Comparison of ENCODE assay signal across 8 mouse cellular contexts in the genomic region with DNA sequence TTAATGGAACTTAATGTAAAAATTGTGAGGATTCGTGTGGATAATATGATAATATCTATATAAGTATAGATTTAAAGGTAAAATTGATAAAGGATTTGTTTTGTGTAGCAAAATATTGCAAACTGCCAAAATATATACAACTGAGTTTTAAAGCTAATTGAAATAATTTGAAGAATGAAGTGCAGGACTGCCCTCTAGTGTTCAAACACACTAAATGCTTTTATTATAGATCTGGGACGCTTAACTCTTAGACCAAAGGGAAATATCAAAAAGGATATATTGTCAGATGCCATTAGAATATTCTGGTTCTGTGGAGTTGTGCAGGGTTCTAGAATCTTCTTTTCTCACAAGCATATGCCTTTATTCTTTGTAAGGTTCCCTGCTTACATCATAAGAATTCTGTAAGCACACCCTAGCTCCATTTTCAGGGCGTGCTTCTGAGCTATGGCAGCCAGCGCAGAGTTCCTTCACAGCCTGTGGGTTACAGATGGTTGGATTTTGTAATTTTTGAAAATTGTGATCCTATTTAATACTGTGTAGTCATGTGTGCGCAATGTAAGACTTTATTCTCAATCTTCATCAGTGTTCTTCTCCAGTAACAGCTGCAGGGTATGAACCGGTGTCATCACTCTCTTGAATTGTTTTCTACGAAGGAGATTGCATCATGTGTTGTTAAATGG.
DNase-seq lines count a peak whose midpoint lies in the region; ATAC-seq lines count a peak whose summit lies in the region.
"Had no signal": no experiment of that assay in that cellular context is flagged by ENCODE, and none has a peak within 500 bp of the region (broad histone marks: within the 10 kb centered on the region; RNA-seq: fewer than 3 reads in every experiment).

No protein-coding gene starts in this region.

- DNase-seq in left cerebral cortex, postnatal 14 days (ENCODE audit: low spot score in 2 of 2): peak; percentile 19 to 44
- no peak for DNase-seq in left cerebral cortex, adult 11 months (ENCODE audit: low spot score)
- DNase-seq in Muller cell, postnatal 12 days (ENCODE audit: inconsistent ontology term): peak; percentile 49
- peak; percentile 58 for DNase-seq in embryonic facial prominence, embryonic 14.5 days (ENCODE audit: low spot score)
- no peak for DNase-seq in gastrocnemius, adult 8-10 months (ENCODE audit: low spot score in 2 of 2)
- DNase-seq in B cell, adult 2 months: no peak
- DNase-seq: cerebellum, adult 18-20 months had no signal

- no peaks in the 10 kb centered on the region for H3K36me3 ChIP-seq in embryonic facial prominence, embryonic 14.5 days (ENCODE audit: control insufficient read depth, insufficient read depth, low read length)
- peaks cover 13% of the 10 kb centered on the region for H3K36me3 ChIP-seq in midbrain, embryonic 16.5 days (ENCODE audit: control insufficient read depth, insufficient read depth, low read length)

- no peak overlapping the region for H3K4me2 ChIP-seq in embryonic facial prominence, embryonic 14.5 days (ENCODE audit: low read depth, low read length)
- no peak overlapping the region for H3K4me2 ChIP-seq in midbrain, embryonic 16.5 days (ENCODE audit: low read length)

- 60% methylated on average over 7 of the region's 7 CpGs for WGBS in embryonic facial prominence, embryonic 14.5 days
- 65% methylated on average over 7 of the region's 7 CpGs for WGBS in midbrain, embryonic 16.5 days

- no peaks in the 10 kb centered on the region for H3K4me1 ChIP-seq in embryonic facial prominence, embryonic 14.5 days (ENCODE audit: control insufficient read depth, insufficient read depth, low read length)
- H3K4me1 ChIP-seq in midbrain, embryonic 16.5 days (ENCODE audit: control insufficient read depth, insufficient read depth, low read length): no peaks in the 10 kb centered on the region

- H3K9ac ChIP-seq in embryonic facial prominence, embryonic 14.5 days (ENCODE audit: low read depth, low read length): no peak overlapping the region
- no peak overlapping the region for H3K9ac ChIP-seq in midbrain, embryonic 16.5 days (ENCODE audit: low read depth, low read length)

- no peak overlapping the region for H3K27ac ChIP-seq in embryonic facial prominence, embryonic 14.5 days (replicated peaks; ENCODE audit: low read depth, low read length)
- H3K27ac ChIP-seq in midbrain, embryonic 16.5 days (ENCODE audit: low read length): no peak overlapping the region

- no peak overlapping the region for H3K4me3 ChIP-seq in embryonic facial prominence, embryonic 14.5 days (ENCODE audit: low read depth, low read length)
- no peak overlapping the region for H3K4me3 ChIP-seq in midbrain, embryonic 16.5 days (ENCODE audit: low read depth, low read length)

- intact Hi-C loops in left cerebral cortex, postnatal 14 days (cut with DNase I): loop anchor here (1.0 kb wide), 1 partner anchor 391 kb away; no protein-coding TSS in a partner anchor

- H3K27me3 ChIP-seq in embryonic facial prominence, embryonic 14.5 days (replicated peaks; ENCODE audit: control insufficient read depth, insufficient read depth, low read length): no peaks in the 10 kb centered on the region
- H3K27me3 ChIP-seq in midbrain, embryonic 16.5 days (ENCODE audit: control insufficient read depth, insufficient read depth, low read depth, low read length): no peaks in the 10 kb centered on the region

- no peak for ATAC-seq in embryonic facial prominence, embryonic 14.5 days (ENCODE audit: low read depth)
- ATAC-seq in midbrain, embryonic 16.5 days: peak; percentile 62; the same call in 1 of the 2 replicates

- no peaks in the 10 kb centered on the region for H3K9me3 ChIP-seq in embryonic facial prominence, embryonic 14.5 days (ENCODE audit: control insufficient read depth, low read length)
- no peaks in the 10 kb centered on the region for H3K9me3 ChIP-seq in midbrain, embryonic 16.5 days (replicated peaks; ENCODE audit: control insufficient read depth, low read length, poor library complexity, severe bottlenecking)

Comparison
In these comparisons a context has a peak if more than half of its experiments do, and no peak if none do; other contexts are left out.
1. DNase-seq: peak in left cerebral cortex, postnatal 14 days (2 of 2), Muller cell, postnatal 12 days (single experiment) and embryonic facial prominence, embryonic 14.5 days (single experiment); none in left cerebral cortex, adult 11 months (single experiment), gastrocnemius, adult 8-10 months (0 of 2) and B cell, adult 2 months (0 of 2).